Mouse (Mus musculus) embryonic facial prominence, embryonic 14.5 days (tissue): ENCODE data around the gene Stap2. TPM values are rescaled to one million over a fixed set of nuclear protein-coding genes. Genes with fewer than 3 reads are reported as not detected.

Experiments used
- ATAC-seq: fragments of 200-750 bp; cut with Nextera tagmentation; 2 replicates; pipeline ENCODE4 v1.8.0; 2017; ENCODE audit warnings: low read depth, moderate number of reproducible peaks, moderate TSS enrichment
- DNase-seq: peaks from one replicate; pipeline ENCODE4 v3.0.0-alpha.2; 2015; ENCODE audit warnings: low spot score
- H3K27ac ChIP-seq: fragments of 300-500 bp; sonication (generic); replicated peaks from 2 replicates; pipeline ENCODE4 v1.5.1; 2014; ENCODE audit warnings: low read depth, mild to moderate bottlenecking, low read length, moderate library complexity
- H3K27me3 ChIP-seq: fragments of 300-500 bp; sonication (generic); replicated peaks from 2 replicates; pipeline ENCODE4 v1.6.1; 2014; ENCODE audit warnings: low read length; ENCODE audit not compliant: control insufficient read depth, insufficient read depth
- H3K36me3 ChIP-seq: fragments of 300-500 bp; sonication (generic); 2 replicates; pipeline ENCODE4 v1.6.1; 2014; ENCODE audit warnings: low read length, mixed read lengths; ENCODE audit not compliant: control insufficient read depth, insufficient read depth
- H3K4me1 ChIP-seq: fragments of 300-500 bp; sonication (generic); 2 replicates; pipeline ENCODE4 v1.6.1; 2014; ENCODE audit warnings: antibody characterized with exemption, low read length; ENCODE audit not compliant: control insufficient read depth, insufficient read depth
- H3K4me2 ChIP-seq: fragments of 300-500 bp; sonication (generic); 2 replicates; pipeline ENCODE4 v1.6.1; 2014; ENCODE audit warnings: low read depth, mild to moderate bottlenecking, low read length, moderate library complexity, mixed read lengths
- H3K4me3 ChIP-seq: fragments of 300-500 bp; sonication (generic); 2 replicates; pipeline ENCODE4 v1.5.1; 2014; ENCODE audit warnings: low read depth, mild to moderate bottlenecking, low read length
- H3K9ac ChIP-seq: fragments of 300-500 bp; sonication (generic); 2 replicates; pipeline ENCODE4 v1.6.1; 2014; ENCODE audit warnings: low read depth, mild to moderate bottlenecking, low read length, moderate library complexity, mixed read lengths
- H3K9me3 ChIP-seq: fragments of 300-500 bp; sonication (generic); 2 replicates; pipeline ENCODE4 v1.6.1; 2016; ENCODE audit warnings: low read length; ENCODE audit not compliant: control insufficient read depth
- WGBS: fragments of 180-500 bp; shearing (Covaris S2); extraction: QIAGEN DNeasy Blood & Tissue Kit; methylation state at CpG from one replicate; pipeline ENCODE4 v1.1.7; 2014; 5-methylcytosine and 5-hydroxymethylcytosine counted together
- polyA plus RNA-seq: library from polyadenylated mRNA; unstranded; fragments of >200 nt; fragmentation: Nextera tagmentation; extraction: Ambion mirVana; gene quantifications from 2 replicates; pipeline ENCODE4 v1.2.1, GENCODE M21; 2014

Gene Stap2
- polyA plus RNA-seq, 1 experiment from 2014 or later = 12.4 TPM

GRCm38 (mm10) chr17:55976255-55976862 lies 29.0 kb downstream of the Stap2 start:
- H3K4me2 ChIP-seq = no peak overlapping the region

GRCm38 (mm10) chr17:55971453-55971852 lies 33.9 kb downstream of the Stap2 start:
- peaks cover 12% of the 10 kb centered on the region for H3K4me1 ChIP-seq
- H3K9me3 ChIP-seq = no peaks in the 10 kb centered on the region
- peak overlapping the region; percentile 74 for H3K4me2 ChIP-seq
- 19% methylated on average over 19 of the region's 22 CpGs for WGBS
- peak overlapping the region; percentile 76; the same call in 1 of the 2 replicates for H3K9ac ChIP-seq
- no peak overlapping the region for H3K27ac ChIP-seq
- peaks cover 10% of the 10 kb centered on the region; the same call in 1 of the 2 replicates for H3K27me3 ChIP-seq
- H3K36me3 ChIP-seq = peaks cover 23% of the 10 kb centered on the region
- DNase-seq (no peak), ATAC-seq (no peak)
- peak overlapping the region; percentile 50 for H3K4me3 ChIP-seq

More at GRCm38 (mm10) chr17:55976255-55976862, 29.0 kb downstream of the Stap2 start:
- Histone ChIP-seq H3K9ac (no peak overlapping the region), H3K27me3 (0 out of 2 replicates have a peak, but pooled peaks cover 2% of the 10 kb centered on the region), H3K27ac (no peak overlapping the region), H3K36me3 (peaks cover 5% of the 10 kb centered on the region; the same call in 1 of the 2 replicates), H3K4me1 (no peaks in the 10 kb centered on the region), H3K9me3 (no peaks in the 10 kb centered on the region), H3K4me3 (no peak overlapping the region)
- ATAC-seq (peak; percentile 70), DNase-seq (peak; percentile 81)
- WGBS = 17% methylated on average over 13 of the region's 13 CpGs

DNA sequence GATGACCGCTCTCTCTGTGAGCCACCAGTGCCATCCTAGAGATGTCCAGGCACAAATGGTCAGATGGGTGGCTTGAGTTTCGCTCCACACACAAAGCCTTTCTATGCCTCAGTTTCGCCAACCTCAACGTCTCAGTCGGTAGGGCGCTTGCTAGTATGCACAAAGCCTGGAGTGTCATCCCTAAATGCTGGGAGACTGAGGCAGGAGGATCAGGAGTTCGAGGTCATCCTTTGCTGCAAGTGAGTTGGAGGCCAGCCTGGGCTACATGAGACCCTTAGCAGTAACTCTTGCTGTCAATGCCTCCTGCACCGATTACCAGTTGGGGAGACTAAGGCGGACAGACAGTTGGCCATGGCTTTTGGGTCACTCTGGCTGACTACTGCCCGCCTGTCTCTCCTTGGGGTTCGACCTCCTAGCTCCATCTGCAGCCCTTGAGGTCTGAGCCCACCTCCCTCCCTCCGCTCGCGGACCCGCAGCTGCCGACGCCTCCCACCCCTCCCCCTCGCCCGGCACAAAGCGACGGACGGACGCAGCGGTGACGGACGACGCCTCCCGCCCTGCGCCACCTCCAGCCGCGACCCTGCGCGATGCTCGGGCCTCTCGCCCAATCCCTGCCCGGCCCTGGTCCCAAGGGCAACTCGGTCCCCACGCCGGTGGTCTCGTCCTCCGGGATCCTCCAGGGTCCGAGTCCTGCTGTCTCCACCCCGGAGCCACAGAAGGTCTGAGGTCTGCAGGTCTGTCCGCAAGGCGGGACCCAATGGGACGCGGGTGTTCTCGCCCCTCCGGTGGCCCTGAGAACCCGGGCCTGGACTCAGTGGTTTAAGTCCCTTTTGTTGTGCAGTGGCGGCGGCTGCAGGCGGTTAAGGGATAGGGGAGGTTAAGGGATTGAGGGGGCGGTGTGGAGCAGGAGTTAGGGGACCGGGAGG lies 35.2 kb downstream of the Stap2 start, which contains the start of gene Shd:
Shd (plus strand) TSS at position 502 of the 926 bp plus-strand sequence.
- peak; percentile 64 for ATAC-seq

DNA sequence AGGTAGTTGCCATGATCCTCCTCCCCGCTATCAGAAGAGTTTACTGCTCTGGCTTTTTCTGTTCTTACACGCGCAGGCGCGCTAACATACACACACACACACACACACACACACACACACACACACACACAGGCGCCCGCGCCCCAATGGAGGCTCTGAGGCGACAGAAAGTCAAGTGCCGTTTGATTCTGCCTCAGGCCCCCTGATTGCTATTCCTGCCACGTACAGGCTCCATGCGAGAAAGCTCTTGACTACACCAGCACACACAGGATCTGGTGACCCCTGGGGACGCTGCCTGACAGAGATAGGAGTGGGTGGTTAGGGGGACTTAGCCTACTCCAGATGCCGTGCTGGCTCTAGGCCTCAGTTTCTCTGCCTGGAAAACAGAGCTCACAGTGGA lies 35.8 kb downstream of the Stap2 start:
- peak overlapping the region; percentile 50 for H3K4me3 ChIP-seq
- peaks cover 41% of the 10 kb centered on the region for H3K36me3 ChIP-seq
- H3K4me1 ChIP-seq = peaks cover 12% of the 10 kb centered on the region
- 39% methylated on average over 12 of the region's 14 CpGs for WGBS
- peak; percentile 42 for DNase-seq
- no peak overlapping the region for H3K27ac ChIP-seq
- H3K9me3 ChIP-seq = no peaks in the 10 kb centered on the region
- ATAC-seq = 0 out of 2 replicates have a peak, but pooled peaks have one; percentile 2
- peak overlapping the region; percentile 76; the same call in 1 of the 2 replicates for H3K9ac ChIP-seq
- H3K27me3 ChIP-seq = peaks cover 10% of the 10 kb centered on the region; the same call in 1 of the 2 replicates
- peak overlapping the region; percentile 74 for H3K4me2 ChIP-seq

More for the DNA sequence above, 35.2 kb downstream of the Stap2 start, which contains the start of gene Shd:
- 16% methylated on average over 29 of the region's 55 CpGs for WGBS
- peak within 1 kb of the TSS; percentile 76 for H3K9ac ChIP-seq
- H3K27me3 ChIP-seq = peaks cover 10% of the 10 kb centered on the region; the same call in 1 of the 2 replicates
- H3K36me3 ChIP-seq = peaks cover 34% of the 10 kb centered on the region
- H3K27ac ChIP-seq = no peak within 1 kb of the TSS
- H3K4me2 ChIP-seq = peak within 1 kb of the TSS; percentile 74
- peaks cover 12% of the 10 kb centered on the region for H3K4me1 ChIP-seq
- H3K9me3 ChIP-seq = no peaks in the 10 kb centered on the region
- DNase-seq = peak; percentile 39
- peak within 1 kb of the TSS; percentile 50 for H3K4me3 ChIP-seq

- no peak for ATAC-seq
- WGBS = 47% methylated on average over 7 of the region's 7 CpGs
- H3K9me3 ChIP-seq = no peaks in the 10 kb centered on the region
Observed at GRCm38 (mm10) chr17:55968210-55968609, 37.2 kb downstream of the Stap2 start.

DNA sequence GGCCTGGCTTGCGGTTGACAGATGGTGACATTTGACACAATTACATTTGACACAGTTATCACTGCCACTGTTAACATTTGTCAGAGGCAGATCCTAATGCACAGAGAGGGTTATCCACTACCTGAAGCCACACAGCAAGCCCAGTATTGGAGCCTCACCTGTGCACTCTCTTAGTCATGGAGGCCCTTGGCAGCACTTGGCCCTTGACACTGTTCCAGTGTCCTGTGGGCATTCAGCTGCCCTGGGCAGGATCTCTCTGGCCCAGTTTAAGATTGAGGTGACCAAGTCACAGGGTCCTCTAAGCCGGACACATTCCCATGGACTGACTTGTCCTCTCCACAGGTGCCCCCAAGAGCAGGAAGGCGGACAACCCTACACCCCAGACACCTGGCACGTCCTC lies 38.2 kb downstream of the Stap2 start:
- DNase-seq = no peak
- Histone ChIP-seq H3K36me3 (peaks cover 45% of the 10 kb centered on the region), H3K9me3 (no peaks in the 10 kb centered on the region), H3K4me3 (no peak overlapping the region), H3K27ac (no peak overlapping the region), H3K4me2 (no peak overlapping the region), H3K4me1 (peaks cover 12% of the 10 kb centered on the region), H3K9ac (no peak overlapping the region), H3K27me3 (peaks cover 10% of the 10 kb centered on the region; the same call in 1 of the 2 replicates)
- no peak for ATAC-seq
- WGBS = 87% methylated on average over 4 of the region's 4 CpGs

More at GRCm38 (mm10) chr17:55968210-55968609, 37.2 kb downstream of the Stap2 start:
- Histone ChIP-seq H3K27me3 (peaks cover 10% of the 10 kb centered on the region; the same call in 1 of the 2 replicates), H3K4me3 (no peak overlapping the region), H3K4me2 (no peak overlapping the region), H3K27ac (no peak overlapping the region), H3K4me1 (peaks cover 12% of the 10 kb centered on the region), H3K36me3 (peaks cover 45% of the 10 kb centered on the region), H3K9ac (no peak overlapping the region)
- DNase-seq = no peak

GRCm38 (mm10) chr17:55964996-55965395 lies 40.4 kb downstream of the Stap2 start:
- H3K27ac ChIP-seq = no peak overlapping the region
- H3K4me1 ChIP-seq = peaks cover 6% of the 10 kb centered on the region
- ATAC-seq (no peak), DNase-seq (no peak)
- H3K9ac ChIP-seq = no peak overlapping the region
- peaks cover 59% of the 10 kb centered on the region for H3K36me3 ChIP-seq
- H3K27me3 ChIP-seq = no peaks in the 10 kb centered on the region
- no peak overlapping the region for H3K4me3 ChIP-seq
- 84% methylated on average over 9 of the region's 9 CpGs for WGBS
- H3K4me2 ChIP-seq = no peak overlapping the region
- H3K9me3 ChIP-seq = no peaks in the 10 kb centered on the region

- Histone ChIP-seq H3K27ac (no peak overlapping the region), H3K4me3 (no peak overlapping the region), H3K9me3 (no peaks in the 10 kb centered on the region), H3K4me1 (peaks cover 7% of the 10 kb centered on the region; the same call in 1 of the 2 replicates), H3K36me3 (peaks cover 59% of the 10 kb centered on the region), H3K27me3 (no peaks in the 10 kb centered on the region), H3K9ac (no peak overlapping the region), H3K4me2 (no peak overlapping the region)
- 95% methylated on average over 10 of the region's 10 CpGs for WGBS
- DNase-seq (no peak), ATAC-seq (no peak)
Observed at GRCm38 (mm10) chr17:55964496-55964895, 40.9 kb downstream of the Stap2 start.
